Mouse (Mus musculus) ES-E14 (cell line): ENCODE measurements at regions not wholly inside any gene's neighbourhood (a gene's known extent, or its start where the extent isn't known, plus 50 kb on each side); places are given as distances from the start of the nearest gene placed in this dataset.
A peak's percentile ranks its signal among the peaks of the same experiment; 100 is the strongest.

Source experiments
- DNase-seq: peaks from one replicate; pipeline ENCODE4 v3.0.0-alpha.2; 2013; ENCODE audit warnings: low read depth, low spot score
- H3K27ac ChIP-seq: 2 replicates; pipeline ENCODE4 v1.5.1; 2012; ENCODE audit warnings: low read depth, mild to moderate bottlenecking, low read length, moderate library complexity, mixed read lengths; ENCODE audit not compliant: poor library complexity, insufficient read depth, severe bottlenecking
- H3K36me3 ChIP-seq: 2 replicates; pipeline ENCODE4 v1.6.1; 2012; ENCODE audit warnings: mild to moderate bottlenecking, low read length, moderate library complexity, mixed read lengths; ENCODE audit not compliant: control insufficient read depth, poor library complexity, insufficient read depth, severe bottlenecking
- H3K4me1 ChIP-seq, 2 experiments: fragments of 150-350 bp in 1 of 2; sonication (generic) in 1 of 2; 2 replicates each; pipeline ENCODE4 v1.6.1; 2012; ENCODE audit warnings: low read length in 2 of 2, mild to moderate bottlenecking in 1 of 2, mixed read lengths in 1 of 2; ENCODE audit not compliant: control insufficient read depth in 2 of 2, insufficient read depth in 2 of 2, poor library complexity in 1 of 2
- H3K4me3 ChIP-seq, 2 experiments: fragments of 150-350 bp in 1 of 2; sonication (generic) in 1 of 2; 2 replicates each; pipeline ENCODE4 v1.5.1; 2012; ENCODE audit warnings: low read length in 2 of 2, low read depth in 1 of 2, mild to moderate bottlenecking in 1 of 2, mixed read lengths in 1 of 2; ENCODE audit not compliant: insufficient read depth in 1 of 2, poor library complexity in 1 of 2, severe bottlenecking in 1 of 2
- H3K9ac ChIP-seq: 2 replicates; pipeline ENCODE4 v1.6.1; 2012; ENCODE audit warnings: low read depth, mild to moderate bottlenecking, low read length, mixed read lengths; ENCODE audit not compliant: poor library complexity, insufficient read depth, severe bottlenecking
- H3K9me3 ChIP-seq: fragments of 150-350 bp; sonication (generic); 2 replicates; pipeline ENCODE4 v1.6.1; 2012; ENCODE audit warnings: low read depth, mild to moderate bottlenecking, low read length; ENCODE audit not compliant: control insufficient read depth, insufficient read depth
- CHD2 ChIP-seq: IDR thresholded peaks from 2 replicates; pipeline ENCODE4 v1.6.1; 2014; ENCODE audit warnings: mild to moderate bottlenecking, low read depth, low read length, inconsistent platforms
- HCFC1 ChIP-seq: IDR thresholded peaks from 2 replicates; pipeline ENCODE4 v1.6.1; 2012; ENCODE audit warnings: low read length, inconsistent platforms, borderline replicate concordance; ENCODE audit not compliant: insufficient read depth
- MAFK ChIP-seq: IDR thresholded peaks from 2 replicates; pipeline ENCODE4 v1.6.1; 2014; ENCODE audit warnings: mild to moderate bottlenecking, low read depth, low read length, inconsistent platforms; ENCODE audit not compliant: insufficient read depth
- ZC3H11A ChIP-seq: IDR thresholded peaks from 2 replicates; pipeline ENCODE4 v1.6.1; 2012; ENCODE audit warnings: low read depth, mild to moderate bottlenecking, inconsistent platforms, low read length, borderline replicate concordance
- ZNF384 ChIP-seq: IDR thresholded peaks from 2 replicates; pipeline ENCODE4 v1.6.1; 2012; ENCODE audit warnings: low read depth, low read length, inconsistent platforms
- in situ Hi-C, 2 experiments: fragments of 600-800 bp; cut with MboI; formaldehyde crosslinking; loops; one replicate each; pipeline ENCODE4 v1.15.1; 2025; ENCODE audit warnings: low sequenced_read_pairs in 2 of 2, inconsistent platforms in 1 of 2; ENCODE audit not compliant: unreplicated experiment in 2 of 2

- H3K9me3 ChIP-seq, result no peaks in the 10 kb centered on the region
- in situ Hi-C loops, result no loop called here
- no peak for DNase-seq
- H3K36me3 ChIP-seq, result no peaks in the 10 kb centered on the region
- no peak overlapping the region for H3K9ac ChIP-seq
- no peak overlapping the region for H3K27ac ChIP-seq
- H3K4me3 ChIP-seq, result no peak overlapping the region
- no peaks in the 10 kb centered on the region for H3K4me1 ChIP-seq
- TF ChIP-seq CHD2 (no peak), ZNF384 (no peak), ZC3H11A (no peak), HCFC1 (no peak), MAFK (no peak)
Observed at GRCm38 (mm10) chr11:52493336-52493735, 97.1 kb downstream of the 9530068E07Rik start.

- DNase-seq, result no peak
- H3K4me3 ChIP-seq, result no peak overlapping the region
- H3K4me1 ChIP-seq, result no peaks in the 10 kb centered on the region
- H3K27ac ChIP-seq, result no peak overlapping the region
- H3K36me3 ChIP-seq, result no peaks in the 10 kb centered on the region
- H3K9ac ChIP-seq, result no peak overlapping the region
- TF ChIP-seq CHD2 (no peak), HCFC1 (no peak), ZNF384 (no peak), ZC3H11A (no peak), MAFK (no peak)
- in situ Hi-C loops, result no loop called here
- H3K9me3 ChIP-seq, result no peaks in the 10 kb centered on the region
Observed at GRCm38 (mm10) chr11:52496908-52497307, 100.7 kb downstream of the 9530068E07Rik start.

GRCm38 (mm10) chr11:52502759-52503365, 106.6 kb downstream of the 9530068E07Rik start:
- Histone ChIP-seq H3K4me3 (no peak overlapping the region), H3K27ac (no peak overlapping the region), H3K4me1 (no peaks in the 10 kb centered on the region), H3K36me3 (no peaks in the 10 kb centered on the region), H3K9me3 (no peaks in the 10 kb centered on the region), H3K9ac (no peak overlapping the region)
- TF ChIP-seq CHD2 (no peak), ZNF384 (no peak), HCFC1 (no peak), ZC3H11A (no peak), MAFK (no peak)
- no peak for DNase-seq
- in situ Hi-C loops, result no loop called here

- Histone ChIP-seq H3K9ac (no peak overlapping the region), H3K9me3 (no peaks in the 10 kb centered on the region), H3K27ac (no peak overlapping the region), H3K4me3 (no peak overlapping the region), H3K4me1 (no peaks in the 10 kb centered on the region), H3K36me3 (no peaks in the 10 kb centered on the region)
- in situ Hi-C loops, result no loop called here
- peak; percentile 51 for DNase-seq
- TF ChIP-seq HCFC1 (no peak), CHD2 (no peak), ZNF384 (no peak), MAFK (no peak), ZC3H11A (no peak)
Observed at GRCm38 (mm10) chr11:52511831-52512297, 115.6 kb downstream of the 9530068E07Rik start.
